ENCODE assay signal across 23 mouse cellular contexts in the genomic region with DNA sequence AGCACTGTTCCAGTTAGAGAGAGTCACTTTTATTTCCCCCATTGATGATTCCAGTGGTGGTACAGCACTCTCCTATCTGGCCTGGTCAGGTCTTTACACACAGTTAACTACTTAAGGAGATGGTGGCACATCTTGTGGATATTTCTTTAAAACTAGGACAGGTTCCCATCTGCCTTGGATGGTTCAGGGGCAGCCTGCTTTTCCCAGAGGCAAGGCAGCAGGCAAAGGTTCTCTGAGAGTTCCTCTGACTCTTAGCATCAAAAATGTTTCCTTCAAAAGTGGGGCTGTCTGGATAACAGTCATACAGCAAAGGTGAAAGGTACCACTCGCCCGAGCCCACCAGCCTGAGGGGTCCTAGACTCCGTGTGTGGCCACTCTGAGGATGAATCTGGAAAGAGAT.
"Had no signal": no experiment of that assay in that cellular context is flagged by ENCODE, and none has a peak within 500 bp of the region (broad histone marks: within the 10 kb centered on the region; RNA-seq: fewer than 3 reads in every experiment).

No protein-coding gene starts in this region.

- DNase-seq: cerebellum, adult 8-10 months; cerebellum, adult 9-10 months; cerebellum, adult 9-11 months; cerebellum, postnatal 10 days; cerebellum, postnatal 14 days; cerebellum, postnatal 25 days; cerebellum, postnatal 36 days; embryo, embryonic 11 days; forebrain, postnatal 0 days; gastrocnemius, adult 2 months; gastrocnemius, postnatal 10 days; gastrocnemius, postnatal 14 days; gastrocnemius, postnatal 25 days; gastrocnemius, postnatal 36 days had no signal

- H3K36me3 ChIP-seq: embryonic facial prominence, embryonic 10.5 days; embryonic facial prominence, embryonic 12.5 days; embryonic facial prominence, embryonic 13.5 days; embryonic facial prominence, embryonic 15.5 days; forebrain, embryonic 10.5 days; forebrain, embryonic 12.5 days; forebrain, embryonic 15.5 days had no signal

- H3K9me3 ChIP-seq: embryonic facial prominence, embryonic 10.5 days; embryonic facial prominence, embryonic 12.5 days; embryonic facial prominence, embryonic 13.5 days; embryonic facial prominence, embryonic 15.5 days; forebrain, embryonic 10.5 days; forebrain, embryonic 12.5 days; forebrain, embryonic 13.5 days; forebrain, embryonic 15.5 days had no signal

- H3K27me3 ChIP-seq: embryonic facial prominence, embryonic 12.5 days; embryonic facial prominence, embryonic 13.5 days; embryonic facial prominence, embryonic 15.5 days; forebrain, embryonic 12.5 days; forebrain, embryonic 13.5 days; forebrain, embryonic 15.5 days had no signal

- H3K27ac ChIP-seq: embryonic facial prominence, embryonic 10.5 days; embryonic facial prominence, embryonic 12.5 days; embryonic facial prominence, embryonic 13.5 days; embryonic facial prominence, embryonic 15.5 days; forebrain, embryonic 10.5 days; forebrain, embryonic 12.5 days; forebrain, embryonic 13.5 days; forebrain, embryonic 15.5 days; gastrocnemius, adult 2 months had no signal

- H3K9ac ChIP-seq: embryonic facial prominence, embryonic 12.5 days; embryonic facial prominence, embryonic 13.5 days; embryonic facial prominence, embryonic 15.5 days; forebrain, embryonic 12.5 days; forebrain, embryonic 13.5 days; forebrain, embryonic 15.5 days; forebrain, postnatal 0 days had no signal

- H3K4me3 ChIP-seq: embryonic facial prominence, embryonic 10.5 days; embryonic facial prominence, embryonic 12.5 days; embryonic facial prominence, embryonic 13.5 days; embryonic facial prominence, embryonic 15.5 days; erythroblast, embryonic 14.5 days; forebrain, embryonic 10.5 days; forebrain, embryonic 12.5 days; forebrain, embryonic 13.5 days; forebrain, embryonic 15.5 days; gastrocnemius, adult 2 months had no signal

- H3K4me1 ChIP-seq: embryonic facial prominence, embryonic 10.5 days; embryonic facial prominence, embryonic 12.5 days; embryonic facial prominence, embryonic 13.5 days; embryonic facial prominence, embryonic 15.5 days; forebrain, embryonic 10.5 days; forebrain, embryonic 13.5 days had no signal
